Mouse (Mus musculus): ENCODE data around the gene Unc119b.

GRCm38 (mm10) chr5:115170150-115170549 lies 35.4 kb upstream of the Unc119b start:
- TF ChIP-seq GATA1 (IDR thresholded peaks at IDR 0.05; ENCODE audit: low read length) (no peak), TAL1 (IDR thresholded peaks at IDR 0.05; ENCODE audit: low read length) (no peak)

All from erythroblast, embryonic 14.5 days (primary cell).